Mouse (Mus musculus) neural tube, embryonic 11.5 days (tissue): ENCODE data around the gene Prx. TPM values are rescaled to one million over a fixed set of nuclear protein-coding genes. Genes with fewer than 3 reads are reported as not detected.

Experiments used
- ATAC-seq: fragments of 200-750 bp; cut with Nextera tagmentation; 2 replicates; pipeline ENCODE4 v1.8.0; 2017; ENCODE audit warnings: moderate number of reproducible peaks, mild to moderate bottlenecking, moderate TSS enrichment, moderate library complexity; ENCODE audit not compliant: insufficient read depth, low FRiP score, low TSS enrichment
- DNase-seq: peaks from one replicate; pipeline ENCODE4 v3.0.0-alpha.2; 2015; ENCODE audit warnings: low spot score
- H3K27ac ChIP-seq: fragments of 300-500 bp; sonication (generic); 2 replicates; pipeline ENCODE4 v1.5.1; 2014; ENCODE audit warnings: low read depth, mild to moderate bottlenecking, low read length
- H3K27me3 ChIP-seq: fragments of 300-500 bp; sonication (generic); 2 replicates; pipeline ENCODE4 v1.6.1; 2014; ENCODE audit warnings: mild to moderate bottlenecking, low read length, mixed read lengths; ENCODE audit not compliant: control insufficient read depth, insufficient read depth
- H3K36me3 ChIP-seq: fragments of 300-500 bp; sonication (generic); 2 replicates; pipeline ENCODE4 v1.6.1; 2014; ENCODE audit warnings: mild to moderate bottlenecking, low read length, moderate library complexity, mixed read lengths; ENCODE audit not compliant: control insufficient read depth, insufficient read depth
- H3K4me1 ChIP-seq: fragments of 300-500 bp; sonication (generic); 2 replicates; pipeline ENCODE4 v1.6.1; 2014; ENCODE audit warnings: low read length, mixed read lengths; ENCODE audit not compliant: control insufficient read depth, insufficient read depth
- H3K4me2 ChIP-seq: fragments of 300-500 bp; sonication (generic); 2 replicates; pipeline ENCODE4 v1.6.1; 2014; ENCODE audit warnings: low read depth, mild to moderate bottlenecking, moderate library complexity
- H3K4me3 ChIP-seq: fragments of 300-500 bp; sonication (generic); 2 replicates; pipeline ENCODE4 v1.5.1; 2014; ENCODE audit warnings: low read depth, low read length
- H3K9ac ChIP-seq: fragments of 300-500 bp; sonication (generic); 2 replicates; pipeline ENCODE4 v1.6.1; 2014; ENCODE audit warnings: mild to moderate bottlenecking, low read length
- H3K9me3 ChIP-seq: fragments of 300-500 bp; sonication (generic); 2 replicates; pipeline ENCODE4 v1.6.1; 2016; ENCODE audit warnings: low read length; ENCODE audit not compliant: control insufficient read depth
- WGBS: fragments of 180-500 bp; shearing (Covaris S2); extraction: QIAGEN DNeasy Blood & Tissue Kit; methylation state at CpG from one replicate; pipeline ENCODE4 v1.1.7; 2014; 5-methylcytosine and 5-hydroxymethylcytosine counted together
- polyA plus RNA-seq: library from polyadenylated mRNA; unstranded; fragments of >200 nt; fragmentation: Nextera tagmentation; extraction: Ambion mirVana; gene quantifications from 2 replicates; pipeline ENCODE4 v1.2.1, GENCODE M21; 2014

Gene Prx
- polyA plus RNA-seq, 1 experiment from 2014 or later = 0.99 TPM

DNA sequence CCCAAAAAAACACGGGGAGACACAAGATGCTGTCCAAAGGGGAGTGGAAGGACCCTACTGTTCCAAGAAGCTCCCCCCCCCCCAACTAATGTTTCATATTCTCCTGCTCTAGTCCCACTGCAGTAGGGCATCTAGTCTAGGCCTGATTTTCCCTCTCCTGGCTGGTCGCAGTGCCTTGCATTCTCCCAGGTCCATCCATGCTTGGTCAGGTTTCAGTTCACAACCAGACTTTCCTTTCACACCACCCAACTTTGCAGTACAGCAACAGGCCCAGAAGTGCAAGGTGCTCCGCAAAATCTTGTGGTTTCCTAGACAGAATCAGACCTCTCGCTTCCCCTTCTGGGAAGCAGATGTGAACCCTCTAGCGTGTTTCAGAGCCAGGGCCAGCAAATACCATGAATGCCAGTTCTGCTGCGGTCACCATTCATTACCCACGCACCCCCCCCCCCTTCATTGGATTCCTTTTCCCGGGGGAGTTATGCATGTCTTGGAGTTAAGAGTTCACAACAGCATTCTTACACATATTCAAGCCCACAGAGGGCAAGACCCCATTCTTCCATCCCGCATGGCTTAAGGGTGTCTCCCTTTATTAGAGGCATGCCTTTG, 7.7 kb downstream of the Prx start:
- peaks cover 2% of the 10 kb centered on the region; the same call in 1 of the 2 replicates for H3K4me1 ChIP-seq
- H3K4me2 ChIP-seq = peak overlapping the region; percentile 44
- ATAC-seq = no peak
- DNase-seq = no peak
- H3K4me3 ChIP-seq = no peak overlapping the region
- 50% methylated on average over 9 of the region's 9 CpGs for WGBS
- no peak overlapping the region for H3K9ac ChIP-seq
- no peaks in the 10 kb centered on the region for H3K36me3 ChIP-seq
- no peaks in the 10 kb centered on the region for H3K27me3 ChIP-seq
- no peak overlapping the region for H3K27ac ChIP-seq
- no peaks in the 10 kb centered on the region for H3K9me3 ChIP-seq

DNA sequence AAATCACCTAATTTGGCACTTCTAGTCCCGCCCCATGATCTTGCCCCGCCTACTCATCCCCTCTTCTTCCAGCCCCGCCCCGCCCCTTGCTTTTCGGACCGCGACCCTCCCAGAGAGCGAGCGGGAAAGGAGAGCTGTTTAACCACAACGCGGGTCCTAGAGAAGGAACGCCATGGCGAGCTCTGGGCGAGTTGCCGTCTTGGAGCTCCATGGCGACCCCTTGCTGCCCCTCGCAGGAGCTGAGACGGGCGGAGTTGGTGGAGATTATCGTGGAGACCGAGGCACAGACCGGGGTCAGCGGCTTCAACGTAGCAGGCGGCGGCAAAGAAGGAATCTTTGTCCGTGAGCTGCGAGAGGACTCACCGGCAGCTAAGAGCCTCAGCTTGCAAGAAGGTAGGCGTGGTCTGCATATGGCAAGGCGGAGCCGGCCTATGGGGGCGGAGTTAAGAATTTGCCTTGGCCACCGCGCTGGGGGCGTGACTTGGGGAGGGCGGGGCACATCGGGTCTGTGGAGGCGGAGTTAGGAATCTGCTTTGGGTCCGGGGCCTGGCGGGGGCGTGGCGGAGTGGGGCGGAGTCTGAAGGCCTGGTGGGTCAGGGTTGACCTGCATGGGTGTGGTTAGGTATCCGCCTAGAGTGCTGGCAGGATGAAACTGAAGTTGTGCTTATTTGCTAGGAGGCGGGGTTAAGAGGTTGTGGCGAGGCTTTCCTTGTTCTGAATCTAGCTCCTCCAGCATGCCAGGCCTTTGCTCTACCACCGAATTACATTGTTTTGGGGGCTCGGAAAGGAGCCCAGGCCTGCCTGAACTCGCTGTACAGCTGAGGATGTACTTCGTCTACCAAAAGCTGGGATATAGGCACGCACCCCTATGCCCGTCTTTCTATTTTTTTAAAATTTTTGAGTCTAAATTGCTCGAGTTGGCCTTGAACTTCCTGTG, 8.9 kb downstream of the Prx start:
- peak overlapping the region; percentile 44 for H3K4me2 ChIP-seq
- peak overlapping the region; percentile 54 for H3K9ac ChIP-seq
- H3K36me3 ChIP-seq = no peaks in the 10 kb centered on the region
- ATAC-seq = peak; percentile 87
- peak overlapping the region; percentile 86 for H3K27ac ChIP-seq
- WGBS = 1% methylated on average over 54 of the region's 54 CpGs
- DNase-seq = peak; percentile 99
- no peaks in the 10 kb centered on the region for H3K27me3 ChIP-seq
- H3K4me3 ChIP-seq = peak overlapping the region; percentile 39
- peaks cover 2% of the 10 kb centered on the region; the same call in 1 of the 2 replicates for H3K4me1 ChIP-seq
- no peaks in the 10 kb centered on the region for H3K9me3 ChIP-seq

DNA sequence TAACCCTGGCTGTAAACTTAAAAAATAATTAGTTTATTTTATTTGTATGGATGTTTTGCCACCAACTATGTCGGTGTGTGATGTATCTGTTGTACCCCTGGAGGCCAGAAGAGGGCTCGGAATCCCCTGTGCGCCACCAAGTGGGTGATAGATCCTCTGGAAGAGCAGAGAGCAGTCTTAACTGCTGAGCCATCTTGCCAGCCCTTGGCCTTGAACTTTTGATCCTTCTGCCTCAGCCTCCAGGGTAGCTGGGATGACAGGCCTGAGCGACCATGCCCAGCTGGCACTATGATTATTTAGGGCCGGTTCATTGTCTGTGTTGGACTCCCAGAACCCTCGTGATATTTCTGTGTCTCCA, 9.5 kb downstream of the Prx start:
- ATAC-seq = peak; percentile 7; the same call in 1 of the 2 replicates
- Histone ChIP-seq H3K36me3 (no peaks in the 10 kb centered on the region), H3K9ac (no peak overlapping the region), H3K27me3 (no peaks in the 10 kb centered on the region), H3K4me3 (peak overlapping the region; percentile 39; the same call in 1 of the 2 replicates), H3K4me2 (peak overlapping the region; percentile 44), H3K4me1 (peaks cover 2% of the 10 kb centered on the region; the same call in 1 of the 2 replicates), H3K9me3 (no peaks in the 10 kb centered on the region), H3K27ac (peak overlapping the region; percentile 86; the same call in 1 of the 2 replicates)
- DNase-seq = peak; percentile 50
- WGBS = 23% methylated on average over 6 of the region's 6 CpGs

DNA sequence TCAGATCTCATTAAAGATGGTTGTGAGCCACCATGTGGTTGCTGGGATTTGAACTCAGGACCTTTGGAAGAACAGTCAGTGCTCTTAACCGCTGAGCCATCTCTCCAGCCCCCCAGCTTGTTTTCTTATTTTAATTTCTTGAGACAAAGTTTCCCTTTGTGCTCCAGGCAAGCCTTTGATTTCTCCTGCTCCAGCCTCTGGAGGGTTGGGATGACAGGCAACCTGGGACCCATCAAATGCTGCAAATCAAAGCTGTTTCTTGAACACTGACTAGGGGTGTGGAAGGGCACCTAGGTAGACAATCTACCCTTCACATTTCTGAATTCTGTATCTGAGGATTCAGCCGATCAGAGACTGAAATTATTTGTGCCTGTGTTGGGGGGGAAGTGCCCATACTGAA, 11.7 kb downstream of the Prx start:
- DNase-seq (no peak), ATAC-seq (no peak)
- H3K36me3 ChIP-seq = no peaks in the 10 kb centered on the region
- H3K4me2 ChIP-seq = no peak overlapping the region
- H3K4me1 ChIP-seq = peaks cover 2% of the 10 kb centered on the region; the same call in 1 of the 2 replicates
- H3K9me3 ChIP-seq = no peaks in the 10 kb centered on the region
- no peak overlapping the region for H3K27ac ChIP-seq
- no peaks in the 10 kb centered on the region for H3K27me3 ChIP-seq
- H3K9ac ChIP-seq = no peak overlapping the region
- H3K4me3 ChIP-seq = no peak overlapping the region
- WGBS = 85% methylated on average over 2 of the region's 2 CpGs

DNA sequence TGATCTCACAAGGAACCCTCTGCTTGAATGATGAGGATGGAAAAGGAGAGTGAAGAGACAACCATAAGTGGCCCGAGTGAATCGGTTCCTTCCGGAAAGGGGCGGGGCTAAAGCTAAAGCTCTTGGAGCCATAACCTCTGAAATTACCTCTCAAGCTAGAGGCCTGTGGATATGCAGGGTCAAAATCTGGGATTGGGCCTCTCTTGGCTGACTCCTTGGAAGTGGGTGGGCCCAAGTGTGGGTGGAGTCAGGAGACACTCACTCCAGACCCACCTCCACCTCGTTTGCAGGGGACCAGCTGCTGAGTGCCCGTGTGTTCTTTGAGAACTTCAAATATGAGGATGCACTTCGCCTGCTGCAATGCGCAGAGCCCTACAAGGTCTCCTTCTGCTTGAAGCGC, 15.8 kb downstream of the Prx start:
- DNase-seq (no peak), ATAC-seq (no peak)
- no peak overlapping the region for H3K4me2 ChIP-seq
- no peaks in the 10 kb centered on the region for H3K9me3 ChIP-seq
- no peak overlapping the region for H3K27ac ChIP-seq
- no peaks in the 10 kb centered on the region for H3K36me3 ChIP-seq
- no peaks in the 10 kb centered on the region for H3K4me1 ChIP-seq
- no peak overlapping the region for H3K4me3 ChIP-seq
- 78% methylated on average over 9 of the region's 9 CpGs for WGBS
- no peaks in the 10 kb centered on the region for H3K27me3 ChIP-seq
- no peak overlapping the region for H3K9ac ChIP-seq

DNA sequence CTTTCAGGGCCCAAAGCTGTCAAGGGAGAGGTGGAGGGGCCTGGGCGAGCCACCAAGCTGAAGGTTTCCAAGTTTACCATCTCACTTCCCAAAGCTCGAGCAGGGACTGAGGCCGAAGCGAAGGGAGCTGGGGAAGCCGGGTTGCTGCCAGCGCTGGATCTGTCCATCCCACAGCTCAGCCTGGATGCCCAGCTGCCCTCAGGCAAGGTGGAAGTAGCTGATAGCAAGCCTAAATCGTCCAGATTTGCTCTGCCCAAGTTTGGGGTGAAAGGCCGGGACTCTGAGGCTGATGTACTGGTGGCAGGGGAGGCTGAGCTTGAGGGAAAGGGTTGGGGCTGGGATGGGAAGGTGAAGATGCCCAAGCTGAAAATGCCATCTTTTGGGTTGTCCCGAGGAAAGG, 19.2 kb downstream of the Prx start:
- Histone ChIP-seq H3K4me2 (no peak overlapping the region), H3K9me3 (no peaks in the 10 kb centered on the region; the same call in 1 of the 2 replicates), H3K9ac (no peak overlapping the region), H3K36me3 (no peaks in the 10 kb centered on the region), H3K27me3 (no peaks in the 10 kb centered on the region), H3K27ac (no peak overlapping the region), H3K4me1 (no peaks in the 10 kb centered on the region), H3K4me3 (no peak overlapping the region)
- ATAC-seq = no peak
- no peak for DNase-seq
- WGBS = 83% methylated on average over 9 of the region's 9 CpGs

DNA sequence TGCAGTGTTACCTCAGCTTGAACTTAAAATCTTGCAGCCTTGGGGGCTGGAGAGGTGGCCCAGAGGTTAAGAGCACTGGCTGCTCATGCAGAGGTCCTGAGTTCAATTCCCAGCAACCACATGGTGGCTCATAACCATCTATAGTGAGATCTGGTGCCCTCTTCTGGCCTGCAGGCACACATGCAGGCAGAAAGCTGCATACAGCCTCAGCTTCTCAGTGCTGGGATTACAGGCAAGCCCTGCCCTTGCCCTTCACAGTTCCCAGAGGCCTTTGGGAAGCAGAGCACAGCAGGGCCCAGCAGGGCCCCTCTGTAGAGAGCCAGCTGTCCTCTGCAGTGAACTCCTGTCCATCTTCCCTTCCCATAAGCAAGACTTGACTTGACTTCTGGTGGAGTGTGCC, 21.0 kb downstream of the Prx start:
- DNase-seq (no peak), ATAC-seq (no peak)
- Histone ChIP-seq H3K4me2 (no peak overlapping the region), H3K4me1 (no peaks in the 10 kb centered on the region), H3K4me3 (no peak overlapping the region), H3K27me3 (no peaks in the 10 kb centered on the region), H3K36me3 (no peaks in the 10 kb centered on the region), H3K27ac (no peak overlapping the region), H3K9me3 (no peaks in the 10 kb centered on the region; the same call in 1 of the 2 replicates), H3K9ac (no peak overlapping the region)

DNA sequence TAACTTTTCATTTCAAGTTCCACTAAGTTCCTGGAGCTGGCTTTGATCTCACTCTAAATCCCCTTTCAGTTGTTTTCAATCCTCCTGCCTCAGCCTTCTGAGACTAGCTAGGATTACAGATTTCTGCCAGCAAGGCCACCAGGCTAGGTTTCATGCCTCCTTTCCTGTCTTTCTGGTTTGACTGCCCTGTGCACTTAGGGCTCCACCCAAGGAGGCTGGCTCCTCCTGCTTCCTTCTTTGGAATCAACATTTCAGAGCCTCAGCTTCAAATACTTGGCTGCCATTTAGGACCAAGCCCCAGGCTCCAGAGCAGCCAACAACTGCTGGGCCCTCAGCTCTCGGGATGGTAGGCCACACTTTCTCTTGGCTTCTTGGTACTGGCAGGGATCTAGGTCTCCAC, 21.5 kb downstream of the Prx start:
- H3K4me2 ChIP-seq = no peak overlapping the region
- no peaks in the 10 kb centered on the region for H3K27me3 ChIP-seq
- H3K4me3 ChIP-seq = no peak overlapping the region
- no peak overlapping the region for H3K27ac ChIP-seq
- DNase-seq (no peak), ATAC-seq (no peak)
- H3K9me3 ChIP-seq = no peaks in the 10 kb centered on the region; the same call in 1 of the 2 replicates
- H3K9ac ChIP-seq = no peak overlapping the region; the same call in 1 of the 2 replicates
- WGBS = 56% methylated on average over 1 of the region's 1 CpGs
- H3K4me1 ChIP-seq = no peaks in the 10 kb centered on the region
- H3K36me3 ChIP-seq = no peaks in the 10 kb centered on the region
